Mouse (Mus musculus) macrophage (primary cell): ENCODE data around the gene Fam71e1. TPM values are rescaled to one million over a fixed set of nuclear protein-coding genes. Genes with fewer than 3 reads are reported as not detected.
A peak's percentile ranks its signal among the peaks of the same experiment; 100 is the strongest.

ENCODE experiments used
- H3K27ac ChIP-seq: fragments of 350-480 bp; formaldehyde crosslinking; 2 replicates; pipeline ENCODE4 v1.9.0; 2021
- H3K36me3 ChIP-seq: fragments of 350-480 bp; formaldehyde crosslinking; 2 replicates; pipeline ENCODE4 v1.9.0; 2021; ENCODE audit errors: inconsistent target
- H3K4me3 ChIP-seq: fragments of 350-480 bp; formaldehyde crosslinking; 2 replicates; pipeline ENCODE4 v1.9.0; 2021; ENCODE audit errors: inconsistent target
- H3K79me2 ChIP-seq: fragments of 350-480 bp; formaldehyde crosslinking; 2 replicates; pipeline ENCODE4 v1.9.0; 2021; ENCODE audit errors: inconsistent target
- WGBS: methylation state at CpG from one replicate; pipeline ENCODE4 v1.1.7; 2026; ENCODE audit warnings: inconsistent platforms; ENCODE audit not compliant: missing documents; 5-methylcytosine and 5-hydroxymethylcytosine counted together
- polyA plus RNA-seq: library from polyadenylated mRNA; stranded (reverse); fragments of 250-400 nt; gene quantifications from 3 replicates; pipeline ENCODE4 v1.2.4, GENCODE M21; 2018; ENCODE audit warnings: inconsistent platforms

Fam71e1 gene
- polyA plus RNA-seq, 1 experiment from 2014 or later = 0.99 TPM

GRCm38 (mm10) chr7:44466888-44467311, 29.5 kb upstream of the Fam71e1 start:
- Histone ChIP-seq H3K36me3 (no peaks in the 10 kb centered on the region), H3K4me3 (no peak overlapping the region), H3K27ac (no peak overlapping the region), H3K79me2 (no peaks in the 10 kb centered on the region)
- 92% methylated on average over 16 of the region's 16 CpGs for WGBS

GRCm38 (mm10) chr7:44467811-44468411, 28.5 kb upstream of the Fam71e1 start, which contains the start of gene Josd2:
Josd2 (plus strand) TSS chr7:44467980.
- Histone ChIP-seq H3K79me2 (no peaks in the 10 kb centered on the region), H3K4me3 (peak within 1 kb of the TSS; percentile 77), H3K36me3 (no peaks in the 10 kb centered on the region), H3K27ac (peak within 1 kb of the TSS; percentile 27)
- under 1% methylated on average over 42 of the region's 42 CpGs for WGBS

GRCm38 (mm10) chr7:44468644-44469285, 27.6 kb upstream of the Fam71e1 start:
- H3K36me3 ChIP-seq = no peaks in the 10 kb centered on the region
- H3K27ac ChIP-seq = peak overlapping the region; percentile 27; the same call in 1 of the 2 replicates
- 92% methylated on average over 15 of the region's 15 CpGs for WGBS
- H3K79me2 ChIP-seq = no peaks in the 10 kb centered on the region
- peak overlapping the region; percentile 77 for H3K4me3 ChIP-seq

- Histone ChIP-seq H3K36me3 (no peaks in the 10 kb centered on the region), H3K4me3 (no peak overlapping the region), H3K79me2 (no peaks in the 10 kb centered on the region), H3K27ac (no peak overlapping the region)
- WGBS = 95% methylated on average over 16 of the region's 16 CpGs
These were observed 26.4 kb upstream of the Fam71e1 start for GRCm38 (mm10) chr7:44469677-44470675.

GRCm38 (mm10) chr7:44470696-44471612, 25.4 kb upstream of the Fam71e1 start:
- no peak overlapping the region for H3K27ac ChIP-seq
- WGBS = 94% methylated on average over 16 of the region's 16 CpGs
- H3K79me2 ChIP-seq = no peaks in the 10 kb centered on the region
- no peak overlapping the region for H3K4me3 ChIP-seq
- no peaks in the 10 kb centered on the region for H3K36me3 ChIP-seq

GRCm38 (mm10) chr7:44471880-44472557, 24.4 kb upstream of the Fam71e1 start:
- H3K79me2 ChIP-seq = no peaks in the 10 kb centered on the region
- H3K27ac ChIP-seq = no peak overlapping the region
- no peaks in the 10 kb centered on the region for H3K36me3 ChIP-seq
- no peak overlapping the region for H3K4me3 ChIP-seq
- 55% methylated on average over 5 of the region's 6 CpGs for WGBS

- 56% methylated on average over 1 of the region's 1 CpGs for WGBS
- Histone ChIP-seq H3K27ac (no peak overlapping the region), H3K36me3 (no peaks in the 10 kb centered on the region), H3K4me3 (no peak overlapping the region), H3K79me2 (no peaks in the 10 kb centered on the region)
These were observed 23.9 kb upstream of the Fam71e1 start for GRCm38 (mm10) chr7:44472558-44472885.

GRCm38 (mm10) chr7:44472961-44473646, 23.3 kb upstream of the Fam71e1 start:
- Histone ChIP-seq H3K27ac (no peak overlapping the region), H3K79me2 (no peaks in the 10 kb centered on the region), H3K4me3 (no peak overlapping the region), H3K36me3 (no peaks in the 10 kb centered on the region)
- WGBS = 56% methylated on average over 8 of the region's 9 CpGs

GRCm38 (mm10) chr7:44474419-44474818, 22.0 kb upstream of the Fam71e1 start:
- 49% methylated on average over 3 of the region's 4 CpGs for WGBS

GRCm38 (mm10) chr7:44475046-44475614, 21.3 kb upstream of the Fam71e1 start:
- H3K4me3 ChIP-seq = no peak overlapping the region
- no peaks in the 10 kb centered on the region for H3K36me3 ChIP-seq
- no peak overlapping the region for H3K27ac ChIP-seq
- 24% methylated on average over 3 of the region's 5 CpGs for WGBS
- H3K79me2 ChIP-seq = no peaks in the 10 kb centered on the region

More at GRCm38 (mm10) chr7:44474419-44474818, 22.0 kb upstream of the Fam71e1 start:
- Histone ChIP-seq H3K4me3 (no peak overlapping the region), H3K79me2 (no peaks in the 10 kb centered on the region), H3K36me3 (no peaks in the 10 kb centered on the region), H3K27ac (no peak overlapping the region)

GRCm38 (mm10) chr7:44482836-44483435, 13.4 kb upstream of the Fam71e1 start:
- WGBS = 70% methylated on average over 3 of the region's 3 CpGs
- H3K27ac ChIP-seq = no peak overlapping the region

GRCm38 (mm10) chr7:44484109-44484508, 12.3 kb upstream of the Fam71e1 start:
- no peaks in the 10 kb centered on the region for H3K36me3 ChIP-seq
- H3K4me3 ChIP-seq = no peak overlapping the region
- H3K27ac ChIP-seq = no peak overlapping the region
- H3K79me2 ChIP-seq = no peaks in the 10 kb centered on the region
- 100% methylated on average over 1 of the region's 1 CpGs for WGBS

More at GRCm38 (mm10) chr7:44482836-44483435, 13.4 kb upstream of the Fam71e1 start:
- Histone ChIP-seq H3K36me3 (no peaks in the 10 kb centered on the region), H3K79me2 (no peaks in the 10 kb centered on the region), H3K4me3 (no peak overlapping the region)
